Mouse (Mus musculus): ENCODE results near the gene Clec4f.
A peak's percentile ranks its signal among the peaks of the same experiment; 100 is the strongest.

The Clec4f gene

GRCm38 (mm10) chr6:83631815-83632214 lies 24.2 kb downstream of the Clec4f start:
- DNase-seq (ENCODE audit: low spot score) = no peak

- no peak for DNase-seq (ENCODE audit: low spot score)
These were observed 29.2 kb downstream of the Clec4f start for GRCm38 (mm10) chr6:83626781-83627180.

DNA sequence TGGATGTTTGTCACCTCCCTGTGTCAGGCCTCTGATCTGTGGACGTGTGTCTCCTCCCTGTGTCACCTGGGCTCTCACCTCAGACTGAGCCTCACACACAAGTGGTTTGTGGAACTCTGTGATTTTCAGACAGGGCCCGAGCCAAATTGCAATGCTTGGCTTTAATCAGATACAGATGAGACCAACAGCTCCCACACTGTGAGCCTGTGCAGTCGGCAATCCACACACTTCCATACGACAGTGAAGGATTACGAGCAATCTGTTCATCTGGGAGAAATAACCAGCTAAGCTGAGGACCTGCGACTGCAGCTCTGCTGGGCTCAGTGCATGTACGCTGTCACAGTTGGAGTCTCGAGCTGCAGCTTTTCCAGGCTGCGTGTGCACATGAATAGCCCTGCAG lies 36.0 kb downstream of the Clec4f start:
- no peak for DNase-seq (ENCODE audit: low spot score)

DNA sequence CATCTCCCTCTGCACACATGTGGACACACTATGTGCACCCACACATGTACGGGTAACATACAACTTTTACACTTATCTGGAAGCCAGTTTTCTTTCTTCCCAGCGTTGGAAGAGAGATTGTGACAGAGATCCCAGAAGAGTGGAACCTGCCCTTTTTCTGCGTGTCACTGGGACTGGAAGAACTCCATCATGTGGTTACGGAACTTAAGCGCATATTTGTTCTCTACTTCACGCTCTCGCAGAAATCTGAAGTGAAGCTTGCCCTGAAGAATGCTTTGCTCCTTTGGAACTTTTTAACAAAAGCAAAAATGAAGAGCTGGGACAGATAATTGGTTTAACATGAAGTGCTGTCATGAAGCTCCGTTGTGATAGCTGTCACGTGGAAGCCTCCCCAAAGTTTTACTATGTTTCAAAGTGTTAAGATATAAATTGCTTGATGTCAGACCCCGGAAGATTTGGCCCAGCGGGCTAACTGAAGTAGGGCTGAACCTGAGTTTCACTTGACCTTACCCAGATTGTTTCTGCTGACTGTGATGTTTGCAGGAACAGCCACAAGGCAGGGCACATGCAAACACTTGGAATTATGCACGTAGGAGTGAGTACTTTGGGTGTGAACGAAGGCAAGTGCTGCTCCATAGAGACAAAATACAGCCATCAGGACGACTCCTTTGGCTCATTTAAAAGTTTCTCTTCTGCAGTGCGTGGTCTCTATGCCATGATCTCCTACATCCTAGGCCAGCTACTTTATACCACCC lies 38.2 kb downstream of the Clec4f start:
- DNase-seq (ENCODE audit: low spot score) = no peak

DNA sequence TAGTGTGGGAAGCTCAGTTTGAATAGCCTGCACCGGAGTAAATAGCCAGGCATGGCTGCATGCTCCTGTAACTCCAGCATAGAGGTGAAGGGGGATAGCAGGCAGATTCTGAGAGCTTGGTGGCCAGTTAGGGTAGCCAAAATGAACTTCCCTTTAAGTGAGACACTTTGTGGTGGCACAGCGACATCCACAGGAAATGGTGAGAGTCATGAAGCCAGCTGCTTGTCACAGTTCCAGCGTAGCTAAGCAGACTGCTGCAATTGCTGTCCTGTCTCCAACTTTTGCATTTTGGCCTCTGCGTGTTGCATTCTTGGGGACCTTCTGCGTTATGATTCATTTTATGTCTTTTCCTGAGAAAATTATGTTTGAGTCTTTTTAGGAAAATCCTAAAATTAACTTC lies 39.5 kb downstream of the Clec4f start:
- peak; percentile 8 for DNase-seq (ENCODE audit: low spot score)

DNA sequence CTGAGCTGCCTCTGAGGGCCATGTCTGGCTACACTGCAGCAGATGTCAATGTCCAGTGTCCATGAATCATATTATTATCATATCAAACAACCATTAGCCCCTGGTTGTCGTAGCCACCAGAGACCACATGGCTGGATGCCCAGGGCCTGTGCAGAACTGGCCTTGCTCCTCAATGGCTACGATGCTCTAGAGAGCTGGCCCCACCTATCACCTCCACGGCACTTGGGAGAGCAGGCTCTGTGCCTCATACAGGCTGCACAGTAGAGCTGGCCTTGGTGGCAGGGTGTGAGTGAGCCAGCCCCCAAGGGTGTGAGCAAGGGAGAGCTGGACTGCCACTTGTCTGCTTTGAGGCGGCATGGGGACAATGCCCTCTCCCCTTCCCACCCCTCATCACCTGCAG lies 41.5 kb downstream of the Clec4f start:
- DNase-seq (ENCODE audit: low spot score) = no peak

GRCm38 (mm10) chr6:83612976-83613375 lies 43.0 kb downstream of the Clec4f start:
- DNase-seq (ENCODE audit: low spot score) = no peak

- DNase-seq (ENCODE audit: low spot score) = no peak
These were observed 56.3 kb downstream of the Clec4f start for GRCm38 (mm10) chr6:83599636-83600174.

GRCm38 (mm10) chr6:83599060-83599550 lies 56.9 kb downstream of the Clec4f start:
- no peak for DNase-seq (ENCODE audit: low spot score)

DNA sequence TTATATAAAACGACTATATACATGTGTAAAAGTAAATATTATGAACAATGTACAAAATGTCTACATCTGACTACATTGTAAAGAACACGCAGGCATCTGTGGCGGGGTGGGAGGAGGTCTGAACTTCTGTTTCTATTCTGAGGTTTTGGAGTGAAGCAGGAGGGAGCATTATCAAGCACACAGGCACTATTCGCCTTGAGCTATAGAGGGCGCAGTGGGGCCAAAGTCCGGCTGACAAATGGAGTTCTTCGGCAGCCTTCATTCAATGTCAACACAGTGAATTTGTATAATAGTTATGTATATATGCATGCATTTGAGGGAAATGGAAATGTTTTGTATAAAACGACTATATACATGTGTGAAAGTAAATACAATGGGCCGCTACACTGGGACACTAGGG lies 57.3 kb downstream of the Clec4f start:
- DNase-seq (ENCODE audit: low spot score) = no peak

GRCm38 (mm10) chr6:83597988-83598387 lies 58.0 kb downstream of the Clec4f start:
- no peak for DNase-seq (ENCODE audit: low spot score)

GRCm38 (mm10) chr6:83595035-83595434 lies 61.0 kb downstream of the Clec4f start:
- no peak for DNase-seq (ENCODE audit: low spot score)
